Mouse (Mus musculus) forebrain, embryonic 15.5 days (tissue): ENCODE measurements around the gene Fam57b. TPM values are rescaled to one million over a fixed set of nuclear protein-coding genes. Genes with fewer than 3 reads are reported as not detected.

Source experiments
- ATAC-seq: fragments of 200-750 bp; cut with Nextera tagmentation; replicated peaks from 2 replicates; pipeline ENCODE4 v1.8.0; 2017; ENCODE audit warnings: mild to moderate bottlenecking, moderate TSS enrichment, moderate library complexity
- H3K27ac ChIP-seq: fragments of 300-500 bp; sonication (generic); replicated peaks from 2 replicates; pipeline ENCODE4 v1.5.1; 2015; ENCODE audit warnings: mild to moderate bottlenecking, inconsistent platforms
- H3K27me3 ChIP-seq: fragments of 300-500 bp; sonication (generic); 2 replicates; pipeline ENCODE4 v1.6.1; 2015; ENCODE audit warnings: inconsistent platforms
- H3K36me3 ChIP-seq: fragments of 300-500 bp; sonication (generic); 2 replicates; pipeline ENCODE4 v1.6.1; 2015; ENCODE audit warnings: mild to moderate bottlenecking, inconsistent platforms
- H3K4me1 ChIP-seq: fragments of 300-500 bp; sonication (generic); 2 replicates; pipeline ENCODE4 v1.6.1; 2015; ENCODE audit warnings: inconsistent platforms
- H3K4me2 ChIP-seq: fragments of 300-500 bp; sonication (generic); replicated peaks from 2 replicates; pipeline ENCODE4 v1.6.1; 2015; ENCODE audit warnings: mild to moderate bottlenecking, inconsistent platforms
- H3K4me3 ChIP-seq: fragments of 300-500 bp; sonication (generic); 2 replicates; pipeline ENCODE4 v1.5.1; 2015; ENCODE audit warnings: mild to moderate bottlenecking, inconsistent platforms
- H3K9ac ChIP-seq: fragments of 300-500 bp; sonication (generic); replicated peaks from 2 replicates; pipeline ENCODE4 v1.6.1; 2015; ENCODE audit warnings: mild to moderate bottlenecking, inconsistent platforms
- H3K9me3 ChIP-seq: fragments of 300-500 bp; sonication (generic); 2 replicates; pipeline ENCODE4 v1.6.1; 2016; ENCODE audit warnings: inconsistent platforms
- WGBS: fragments of 180-500 bp; shearing (Covaris S2); methylation state at CpG from one replicate; pipeline ENCODE4 v1.1.7; 2015; ENCODE audit warnings: mixed read lengths; 5-methylcytosine and 5-hydroxymethylcytosine counted together
- polyA plus RNA-seq: library from polyadenylated mRNA; unstranded; fragments of >200 nt; fragmentation: Nextera tagmentation; extraction: Ambion mirVana; gene quantifications from 2 replicates; pipeline ENCODE4 v1.2.1, GENCODE M21; 2015

Gene Fam57b
- polyA plus RNA-seq, 1 experiment from 2014 or later = 38.1 TPM

GRCm38 (mm10) chr7:126847421-126848398 is 50.2 kb downstream of the Fam57b start:
- no peaks in the 10 kb centered on the region for H3K9me3 ChIP-seq
- no peak overlapping the region for H3K27ac ChIP-seq
- peak overlapping the region; percentile 64 for H3K9ac ChIP-seq
- peak; percentile 51 for ATAC-seq
- peak overlapping the region; percentile 56 for H3K4me3 ChIP-seq
- under 1% methylated on average over 46 of the region's 74 CpGs for WGBS
- peaks cover 4% of the 10 kb centered on the region; the same call in 1 of the 2 replicates for H3K27me3 ChIP-seq
- H3K4me2 ChIP-seq = peak overlapping the region; percentile 99
- peaks cover 12% of the 10 kb centered on the region for H3K36me3 ChIP-seq
- peaks cover 23% of the 10 kb centered on the region for H3K4me1 ChIP-seq

DNA sequence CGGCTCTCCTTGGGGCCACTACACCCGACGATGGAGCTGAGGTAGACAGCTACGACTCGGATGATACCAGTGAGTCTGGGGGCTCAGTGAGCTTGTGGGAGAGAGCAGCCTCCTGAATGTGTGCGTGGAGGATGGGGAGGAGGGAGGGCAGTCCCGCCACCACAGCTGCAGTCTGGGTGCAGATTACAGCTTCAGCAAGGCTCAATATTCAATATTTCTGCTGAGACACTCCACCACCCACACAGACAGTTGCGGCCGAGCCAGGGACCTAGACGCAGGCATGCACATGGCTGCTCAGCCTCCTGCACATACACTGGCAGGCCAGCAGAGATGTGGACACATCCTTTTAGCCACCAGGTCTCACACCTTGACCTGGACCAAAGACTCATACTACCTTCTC is 51.3 kb downstream of the Fam57b start:
- peak overlapping the region; percentile 99 for H3K4me2 ChIP-seq
- peaks cover 23% of the 10 kb centered on the region for H3K4me1 ChIP-seq
- ATAC-seq = peak; percentile 30; the same call in 1 of the 2 replicates
- peaks cover 4% of the 10 kb centered on the region; the same call in 1 of the 2 replicates for H3K27me3 ChIP-seq
- no peaks in the 10 kb centered on the region for H3K9me3 ChIP-seq
- 19% methylated on average over 10 of the region's 10 CpGs for WGBS
- peak overlapping the region; percentile 64 for H3K9ac ChIP-seq
- peak overlapping the region; percentile 56 for H3K4me3 ChIP-seq
- no peak overlapping the region; the same call in 1 of the 2 replicates for H3K27ac ChIP-seq
- peaks cover 22% of the 10 kb centered on the region for H3K36me3 ChIP-seq

- no peaks in the 10 kb centered on the region for H3K9me3 ChIP-seq
- peaks cover 23% of the 10 kb centered on the region for H3K4me1 ChIP-seq
- ATAC-seq = no peak
- WGBS = 89% methylated on average over 6 of the region's 6 CpGs
- H3K9ac ChIP-seq = no peak overlapping the region
- peaks cover 4% of the 10 kb centered on the region; the same call in 1 of the 2 replicates for H3K27me3 ChIP-seq
- no peak overlapping the region for H3K27ac ChIP-seq
- H3K4me3 ChIP-seq = no peak overlapping the region
- H3K4me2 ChIP-seq = no peak overlapping the region
- peaks cover 31% of the 10 kb centered on the region for H3K36me3 ChIP-seq
Observed at GRCm38 (mm10) chr7:126850161-126850560, 52.7 kb downstream of the Fam57b start.

- Histone ChIP-seq H3K9ac (no peak overlapping the region), H3K36me3 (peaks cover 34% of the 10 kb centered on the region), H3K4me2 (no peak overlapping the region), H3K4me3 (no peak overlapping the region), H3K27me3 (peaks cover 4% of the 10 kb centered on the region; the same call in 1 of the 2 replicates), H3K27ac (no peak overlapping the region), H3K4me1 (peaks cover 23% of the 10 kb centered on the region), H3K9me3 (no peaks in the 10 kb centered on the region)
- ATAC-seq = no peak
- WGBS = 39% methylated on average over 12 of the region's 12 CpGs
Observed at GRCm38 (mm10) chr7:126851192-126851591, 53.7 kb downstream of the Fam57b start.

GRCm38 (mm10) chr7:126853454-126853853 is 56.0 kb downstream of the Fam57b start:
- Histone ChIP-seq H3K4me2 (no peak overlapping the region), H3K36me3 (peaks cover 52% of the 10 kb centered on the region), H3K4me1 (peaks cover 10% of the 10 kb centered on the region), H3K9ac (no peak overlapping the region), H3K27ac (no peak overlapping the region), H3K27me3 (peaks cover 4% of the 10 kb centered on the region; the same call in 1 of the 2 replicates), H3K9me3 (no peaks in the 10 kb centered on the region), H3K4me3 (no peak overlapping the region)
- WGBS = 82% methylated on average over 5 of the region's 5 CpGs
- no peak for ATAC-seq

DNA sequence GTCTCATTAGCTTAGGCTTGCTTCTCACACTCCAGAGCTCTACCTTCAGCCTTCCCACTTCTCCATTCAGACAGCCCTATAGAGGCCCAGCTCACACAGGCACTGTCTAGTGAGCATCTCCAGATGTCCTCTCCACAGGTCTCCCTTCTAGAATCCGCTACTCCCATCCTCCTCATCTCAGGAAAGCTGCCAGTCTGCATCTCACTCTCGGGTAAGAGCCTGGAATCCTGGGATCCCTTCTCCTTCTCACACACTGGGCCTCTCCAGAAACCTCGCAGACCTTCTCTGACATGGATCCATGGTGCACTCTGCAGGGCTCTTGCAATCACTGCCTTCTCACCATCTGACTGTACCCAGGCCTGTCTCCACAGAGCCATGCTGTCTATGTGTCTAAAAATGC is 58.2 kb downstream of the Fam57b start:
- no peak for ATAC-seq
- WGBS = 65% methylated on average over 3 of the region's 3 CpGs
- H3K36me3 ChIP-seq = peaks cover 58% of the 10 kb centered on the region
- H3K9me3 ChIP-seq = no peaks in the 10 kb centered on the region
- H3K4me2 ChIP-seq = no peak overlapping the region
- no peaks in the 10 kb centered on the region for H3K27me3 ChIP-seq
- no peak overlapping the region for H3K9ac ChIP-seq
- H3K27ac ChIP-seq = no peak overlapping the region
- H3K4me3 ChIP-seq = no peak overlapping the region
- H3K4me1 ChIP-seq = peaks cover under 1% of the 10 kb centered on the region

- no peak overlapping the region for H3K9ac ChIP-seq
- WGBS = 77% methylated on average over 9 of the region's 9 CpGs
- no peak overlapping the region for H3K4me2 ChIP-seq
- H3K36me3 ChIP-seq = peaks cover 55% of the 10 kb centered on the region
- no peak for ATAC-seq
- no peaks in the 10 kb centered on the region for H3K9me3 ChIP-seq
- H3K27me3 ChIP-seq = no peaks in the 10 kb centered on the region
- H3K4me3 ChIP-seq = no peak overlapping the region
- no peak overlapping the region for H3K27ac ChIP-seq
- peaks cover 9% of the 10 kb centered on the region for H3K4me1 ChIP-seq
Observed at GRCm38 (mm10) chr7:126856741-126857420, 59.4 kb downstream of the Fam57b start.

- H3K4me1 ChIP-seq = peaks cover 31% of the 10 kb centered on the region
- H3K4me3 ChIP-seq = peak overlapping the region; percentile 68
- no peak overlapping the region for H3K27ac ChIP-seq
- H3K4me2 ChIP-seq = peak overlapping the region; percentile 84
- no peaks in the 10 kb centered on the region for H3K9me3 ChIP-seq
- H3K27me3 ChIP-seq = no peaks in the 10 kb centered on the region
- ATAC-seq = no peak; the same call in 1 of the 2 replicates
- peaks cover 38% of the 10 kb centered on the region for H3K36me3 ChIP-seq
- peak overlapping the region; percentile 62 for H3K9ac ChIP-seq
- WGBS = 68% methylated on average over 5 of the region's 5 CpGs
Observed at GRCm38 (mm10) chr7:126860987-126861386, 63.5 kb downstream of the Fam57b start.

DNA sequence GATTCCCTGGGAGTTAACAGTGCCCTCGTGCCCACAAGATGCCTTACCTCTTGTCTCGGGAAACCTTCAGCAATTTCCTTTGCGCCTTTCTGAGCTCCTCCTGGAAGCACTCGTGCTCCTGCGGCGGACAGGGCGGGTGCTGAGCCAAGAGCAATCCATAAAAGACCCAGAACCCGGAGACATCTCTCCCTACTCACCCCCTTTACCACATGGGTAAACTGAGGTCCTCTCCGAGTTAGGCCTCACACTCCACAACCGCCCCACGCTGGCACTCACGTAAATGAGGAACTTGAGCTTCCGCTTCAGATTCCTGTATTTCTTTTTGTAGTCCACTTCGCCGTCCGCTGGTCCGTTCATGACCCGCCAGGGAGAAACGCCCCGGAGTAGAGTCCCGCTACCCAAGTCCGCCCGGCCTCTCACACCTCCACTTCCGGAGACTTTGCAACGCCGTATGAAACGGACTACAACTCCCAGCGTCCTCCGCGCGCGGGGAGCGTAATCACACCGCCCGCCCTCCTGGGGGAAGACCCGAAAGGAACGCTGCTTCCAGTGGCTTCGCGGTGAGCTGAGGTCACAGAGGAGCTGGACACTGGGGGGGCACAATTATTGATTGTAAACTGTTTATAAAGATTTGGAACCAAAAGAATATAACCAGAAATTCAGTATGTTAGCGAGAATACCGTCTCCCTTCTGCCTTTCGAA is 64.1 kb downstream of the Fam57b start, which contains the start of gene Hirip3:
Gene Hirip3 (plus strand): TSS at position 544 of the 702 bp plus-strand sequence.
- Histone ChIP-seq H3K4me3 (peak within 1 kb of the TSS; percentile 68), H3K27ac (peak within 1 kb of the TSS; percentile 90), H3K4me2 (peak within 1 kb of the TSS; percentile 84), H3K4me1 (peaks cover 31% of the 10 kb centered on the region), H3K9me3 (no peaks in the 10 kb centered on the region), H3K27me3 (no peaks in the 10 kb centered on the region), H3K9ac (peak within 1 kb of the TSS; percentile 62), H3K36me3 (peaks cover 38% of the 10 kb centered on the region)
- WGBS = 4% methylated on average over 42 of the region's 42 CpGs
- ATAC-seq = peak; percentile 90

GRCm38 (mm10) chr7:126862147-126862784 is 64.8 kb downstream of the Fam57b start, which contains the start of gene Ino80e:
Ino80e (minus strand) TSS chr7:126862377.
- Histone ChIP-seq H3K9me3 (no peaks in the 10 kb centered on the region), H3K4me2 (peak within 1 kb of the TSS; percentile 84), H3K9ac (peak within 1 kb of the TSS; percentile 62), H3K4me1 (peaks cover 31% of the 10 kb centered on the region), H3K4me3 (peak within 1 kb of the TSS; percentile 68), H3K27me3 (no peaks in the 10 kb centered on the region), H3K36me3 (peaks cover 38% of the 10 kb centered on the region), H3K27ac (peak within 1 kb of the TSS; percentile 90)
- WGBS = under 1% methylated on average over 41 of the region's 41 CpGs
- ATAC-seq = peak; percentile 72

- H3K9me3 ChIP-seq = no peaks in the 10 kb centered on the region
- ATAC-seq = no peak
- peak overlapping the region; percentile 84 for H3K4me2 ChIP-seq
- H3K36me3 ChIP-seq = peaks cover 42% of the 10 kb centered on the region
- H3K4me3 ChIP-seq = peak overlapping the region; percentile 68
- 70% methylated on average over 6 of the region's 6 CpGs for WGBS
- H3K4me1 ChIP-seq = peaks cover 31% of the 10 kb centered on the region
- no peaks in the 10 kb centered on the region for H3K27me3 ChIP-seq
- H3K9ac ChIP-seq = peak overlapping the region; percentile 62
- H3K27ac ChIP-seq = no peak overlapping the region; the same call in 1 of the 2 replicates
Observed at GRCm38 (mm10) chr7:126863791-126864190, 66.3 kb downstream of the Fam57b start.
